Mouse (Mus musculus) heart, adult 2 months (tissue): Measurements from ENCODE around the gene Trappc5.

Experiments
- CTCF ChIP-seq: fragments of 200-600 bp; IDR thresholded peaks from 2 replicates; pipeline ENCODE4 v1.8.1; 2022; ENCODE audit warnings: antibody characterized with exemption, mild to moderate bottlenecking, moderate library complexity
- EP300 ChIP-seq: fragments of 200-500 bp; IDR thresholded peaks from 2 replicates; pipeline ENCODE4 v1.6.1; 2011; ENCODE audit warnings: low read depth, low read length, control low read depth; ENCODE audit not compliant: insufficient read depth
- POLR2A ChIP-seq: fragments of 200-500 bp; IDR thresholded peaks from 2 replicates; pipeline ENCODE4 v1.6.1; 2011; ENCODE audit warnings: mild to moderate bottlenecking, low read depth, low read length, control low read depth; ENCODE audit not compliant: insufficient read depth

- TF ChIP-seq CTCF: peak; percentile 47
- no peak for TF ChIP-seq POLR2A
- TF ChIP-seq EP300: no peak
Measured at GRCm38 (mm10) chr8:3705711-3706110, 29.6 kb downstream of the Trappc5 start.
